15 mouse cellular contexts compared by ENCODE assay signal in the genomic region with DNA sequence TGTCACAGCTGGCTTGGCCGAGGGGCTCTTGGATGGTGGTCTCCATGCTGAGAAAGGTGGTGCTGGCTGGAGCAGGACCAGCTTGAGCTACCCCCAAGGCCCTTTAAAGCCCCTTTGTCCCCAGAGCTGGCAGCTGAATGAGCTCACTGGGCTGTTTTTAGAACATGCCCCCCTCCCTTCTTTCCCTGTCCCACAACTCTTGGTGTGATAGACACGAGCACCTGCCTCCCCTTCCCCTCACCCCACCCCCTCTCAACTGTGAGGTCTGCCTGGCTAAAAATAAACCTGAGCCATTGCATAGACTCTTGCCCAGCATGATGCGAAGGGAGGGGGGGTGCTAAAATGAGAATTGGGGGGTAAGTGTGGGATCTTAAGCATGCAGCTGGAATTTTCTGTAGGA. TPM values are rescaled to one million over a fixed set of nuclear protein-coding genes. Genes with fewer than 3 reads are reported as not detected.
DNase-seq lines count a peak whose midpoint lies in the region; ATAC-seq and TF ChIP-seq lines count a peak whose summit lies in the region.
"Had no signal": no experiment of that assay in that cellular context is flagged by ENCODE, and none has a peak within 500 bp of the region (broad histone marks: within the 10 kb centered on the region; RNA-seq: fewer than 3 reads in every experiment).

No protein-coding gene starts in this region.

- peak overlapping the region; percentile 2; the same call in 1 of the 2 replicates for H3K27ac ChIP-seq in lung, embryonic 14.5 days (ENCODE audit: low read depth)
- H3K27ac ChIP-seq in gastrocnemius, adult 2 months: peak overlapping the region; percentile 94
- H3K27ac ChIP-seq: embryonic facial prominence, embryonic 13.5 days had no signal

- peak overlapping the region; percentile 17; the same call in 1 of the 2 replicates for H3K9ac ChIP-seq in lung, embryonic 14.5 days
- H3K9ac ChIP-seq: embryonic facial prominence, embryonic 13.5 days had no signal

- no peak for ATAC-seq in lung, embryonic 14.5 days (ENCODE audit: insufficient read depth)
- ATAC-seq: CD4-positive, CD25-positive, alpha-beta regulatory T cell, adult 4 months; intestine, embryonic 16.5 days had no signal

- no peak for DNase-seq in lung, embryonic 14.5 days
- DNase-seq in lung, postnatal 4 days: no peak
- DNase-seq in gastrocnemius, adult 2 months: peak; percentile 80
- peak; percentile 56 to 70 for DNase-seq in heart, postnatal 10 days
- DNase-seq in left cerebral cortex, adult 11 months (ENCODE audit: low spot score): no peak
- no peak for DNase-seq in kidney, postnatal 4 days
- no peak for DNase-seq in urinary bladder, adult 2 months (ENCODE audit: low spot score)
- DNase-seq: cerebellum, adult 9-11 months; kidney, postnatal 36 days; thymus, adult 18-20 months had no signal

- WGBS in lung, embryonic 14.5 days: 40% methylated on average over 3 of the region's 3 CpGs

- 0 out of 2 replicates have a peak, but pooled peaks cover 8% of the 10 kb centered on the region for H3K4me1 ChIP-seq in lung, embryonic 14.5 days (ENCODE audit: insufficient read depth)

- no peak overlapping the region for H3K4me2 ChIP-seq in lung, embryonic 14.5 days
- H3K4me2 ChIP-seq: embryonic facial prominence, embryonic 13.5 days had no signal

- H3K27me3 ChIP-seq in lung, embryonic 14.5 days (ENCODE audit: insufficient read depth, low read length): no peaks in the 10 kb centered on the region

- H3K9me3 ChIP-seq in lung, embryonic 14.5 days (ENCODE audit: low read depth, low read length): no peaks in the 10 kb centered on the region
- H3K9me3 ChIP-seq: embryonic facial prominence, embryonic 13.5 days had no signal

- H3K36me3 ChIP-seq in lung, embryonic 14.5 days (ENCODE audit: insufficient read depth): no peaks in the 10 kb centered on the region
- H3K36me3 ChIP-seq: embryonic facial prominence, embryonic 13.5 days had no signal

- no peak overlapping the region; the same call in 1 of the 2 replicates for H3K4me3 ChIP-seq in lung, embryonic 14.5 days (ENCODE audit: low read depth, low read length)
- peak overlapping the region; percentile 79 for H3K4me3 ChIP-seq in gastrocnemius, adult 2 months
- H3K4me3 ChIP-seq: embryonic facial prominence, embryonic 13.5 days had no signal

- TF ChIP-seq CTCF in lung, embryonic 14.5 days (IDR thresholded peaks at IDR 0.05; ENCODE audit: low read depth): no peak
- TF ChIP-seq CTCF in gastrocnemius, adult 2 months (IDR thresholded peaks at IDR 0.05): no peak

- intact Hi-C loops in gastrocnemius, adult 2 months (cut with DNase I): no loop called here
- intact Hi-C loops in heart, postnatal 10 days (cut with DNase I): loop anchor here (5.0 to 10.0 kb wide), 2 partner anchors 187 to 270 kb away; a partner anchor contains a TSS

RNA-seq across cellular contexts. Expression of a gene that starts 3.7 kb away (rescaled TPM):
- polyA plus RNA-seq in lung, embryonic 14.5 days (2014; fragmentation: Nextera tagmentation; extraction: Ambion mirVana): 0.75 and 2.8 TPM in 2 replicates
- total RNA-seq in gastrocnemius, adult 2 months (2021): 100 to 1,000 TPM; 142 to 187 TPM
- 100 to 1,000 TPM; 164 to 213 TPM for total RNA-seq in heart, postnatal 10 days (2021)
- polyA plus RNA-seq in urinary bladder, adult 2 months (2012; rRNA removed): 0.10 and 0.25 TPM in 2 replicates
- total RNA-seq: hematopoietic stem cell, adult 5-6 weeks had no signal
- polyA plus RNA-seq: CD4-positive, CD25-positive, alpha-beta regulatory T cell, adult 4 months had no signal

RNA-seq across cellular contexts. Expression of a gene that starts 8.1 kb away (rescaled TPM):
- 0.24 and 0.87 TPM in 2 replicates for polyA plus RNA-seq in lung, embryonic 14.5 days (2014; fragmentation: Nextera tagmentation; extraction: Ambion mirVana)
- total RNA-seq in gastrocnemius, adult 2 months (2021): 1,000 to 10,000 TPM; 2,377 to 3,782 TPM
- 1 to 10 TPM; 1.1 to 2.1 TPM for total RNA-seq in heart, postnatal 10 days (2021)
- polyA plus RNA-seq in urinary bladder, adult 2 months (2012; rRNA removed): 0.08 and 0.12 TPM in 2 replicates
- total RNA-seq: hematopoietic stem cell, adult 5-6 weeks; midbrain, postnatal 0 days had no signal
- polyA plus RNA-seq: CD4-positive, CD25-positive, alpha-beta regulatory T cell, adult 4 months had no signal

RNA-seq across cellular contexts. Expression of a gene that starts 9.7 kb away (rescaled TPM):
- 96.0 and 100 TPM in 2 replicates for polyA plus RNA-seq in lung, embryonic 14.5 days (2014; fragmentation: Nextera tagmentation; extraction: Ambion mirVana)
- 10 to 100 TPM; 73.8 to 76.3 TPM for total RNA-seq in gastrocnemius, adult 2 months (2021)
- 100 to 1,000 TPM; 103 to 105 TPM for total RNA-seq in heart, postnatal 10 days (2021)
- 87.1 and 90.1 TPM in 2 replicates for polyA plus RNA-seq in urinary bladder, adult 2 months (2012; rRNA removed)

RNA-seq across cellular contexts. Expression of a gene that starts 23.6 kb away (rescaled TPM):
- polyA plus RNA-seq in lung, embryonic 14.5 days (2014; fragmentation: Nextera tagmentation; extraction: Ambion mirVana): 10.0 and 11.8 TPM in 2 replicates
- total RNA-seq in gastrocnemius, adult 2 months (2021): 1 to 10 TPM; 4.9 to 6.3 TPM
- total RNA-seq in heart, postnatal 10 days (2021): 10 to 100 TPM; 12.9 to 14.0 TPM
- polyA plus RNA-seq in urinary bladder, adult 2 months (2012; rRNA removed): 16.0 and 16.9 TPM in 2 replicates

RNA-seq across cellular contexts. Expression of a gene that starts 30.3 kb away (rescaled TPM):
- polyA plus RNA-seq in lung, embryonic 14.5 days (2014; fragmentation: Nextera tagmentation; extraction: Ambion mirVana): 29.2 and 30.2 TPM in 2 replicates
- 1 to 10 TPM; 1.9 to 3.3 TPM for total RNA-seq in gastrocnemius, adult 2 months (2021)
- total RNA-seq in heart, postnatal 10 days (2021): 10 to 100 TPM; 11.1 to 11.6 TPM
- 17.1 and 17.2 TPM in 2 replicates for polyA plus RNA-seq in urinary bladder, adult 2 months (2012; rRNA removed)

Comparison
In these comparisons a context has a peak if more than half of its experiments do, and no peak if none do; other contexts are left out.
1. DNase-seq: peak in gastrocnemius, adult 2 months (single experiment) and heart, postnatal 10 days (2 of 2); none in lung, embryonic 14.5 days (single experiment), lung, postnatal 4 days (0 of 2), left cerebral cortex, adult 11 months (single experiment), kidney, postnatal 4 days (0 of 2) and urinary bladder, adult 2 months (single experiment).
2. RNA of a gene that starts 8.1 kb away (total RNA-seq): 2,377 to 3,782 TPM in gastrocnemius, adult 2 months; 1.1 to 2.1 TPM in heart, postnatal 10 days; every median in the first group is over 100 times any median in the second.